Mouse (Mus musculus) large intestine, adult 2 months (tissue): Measurements from ENCODE around the gene Trim8. TPM values are rescaled to one million over a fixed set of nuclear protein-coding genes. Genes with fewer than 3 reads are reported as not detected.
A peak's percentile ranks its signal among the peaks of the same experiment; 100 is the strongest.

Source experiments
- DNase-seq: peaks from one replicate; pipeline ENCODE4 v3.0.0-alpha.2; 2012; ENCODE audit warnings: low read depth, low spot score
- WGBS: fragments of 180-500 bp; shearing (Covaris S2); methylation state at CpG from one replicate; pipeline ENCODE4 v1.1.7; 2018; 5-methylcytosine and 5-hydroxymethylcytosine counted together
- polyA plus RNA-seq: library from polyadenylated mRNA; depleted of rRNA; stranded (reverse); fragments of >200 nt; gene quantifications from 2 replicates; pipeline ENCODE4 v1.2.3, GENCODE M21; 2012

Trim8 gene
- polyA plus RNA-seq, 1 experiment, result 16.4 TPM

DNA sequence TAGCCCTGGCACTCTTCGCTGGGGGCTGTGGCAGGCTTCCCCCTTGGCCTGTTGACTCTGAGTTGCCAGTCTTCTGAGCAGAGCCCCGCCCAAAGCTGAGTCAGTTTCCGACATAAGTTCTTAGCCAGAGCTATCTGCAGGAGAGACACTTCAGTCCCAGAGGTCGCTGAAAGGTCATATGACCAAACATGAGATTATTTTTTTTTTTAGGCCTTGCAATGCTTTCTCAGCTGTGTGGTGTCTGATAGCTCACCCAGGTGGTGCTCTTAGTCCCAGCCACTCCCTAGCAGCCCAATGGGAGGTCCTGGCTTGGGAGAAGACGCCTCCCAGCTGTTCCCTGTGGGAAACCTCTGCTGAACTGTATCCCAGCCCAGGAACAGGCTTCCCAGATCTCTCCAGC lies 22.7 kb upstream of the Trim8 start:
- no peak for DNase-seq
- 29% methylated on average over 5 of the region's 5 CpGs for WGBS

- WGBS, result 45% methylated on average over 21 of the region's 21 CpGs
- no peak for DNase-seq
Observed at GRCm38 (mm10) chr19:46479306-46480075, 22.0 kb upstream of the Trim8 start.

- 73% methylated on average over 10 of the region's 10 CpGs for WGBS
- no peak for DNase-seq
Observed at GRCm38 (mm10) chr19:46480624-46481345, 20.7 kb upstream of the Trim8 start.

GRCm38 (mm10) chr19:46481352-46481751 lies 20.1 kb upstream of the Trim8 start:
- no peak for DNase-seq
- 76% methylated on average over 3 of the region's 3 CpGs for WGBS

DNA sequence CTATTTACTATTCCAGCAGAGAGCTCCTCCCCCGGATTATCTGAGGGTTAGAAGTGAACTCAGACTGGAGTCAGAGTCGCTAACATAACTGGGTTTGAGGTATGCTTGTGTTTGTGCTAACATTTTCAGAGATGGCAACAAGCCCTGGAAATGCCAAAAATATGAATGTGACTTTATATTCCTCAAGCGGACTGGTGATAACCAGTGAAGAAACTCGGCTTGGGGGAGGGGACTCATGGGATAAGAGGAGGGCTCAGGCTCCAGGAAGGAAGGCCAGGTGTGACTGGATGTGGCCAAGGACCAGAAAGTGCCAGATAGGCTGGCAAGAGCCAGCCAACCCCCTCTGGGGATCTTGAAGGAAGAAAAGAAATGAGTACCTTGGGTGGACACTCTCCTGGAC lies 19.7 kb upstream of the Trim8 start:
- 46% methylated on average over 4 of the region's 4 CpGs for whole genome bisulfite sequencing
- DNase-seq, result no peak

DNA sequence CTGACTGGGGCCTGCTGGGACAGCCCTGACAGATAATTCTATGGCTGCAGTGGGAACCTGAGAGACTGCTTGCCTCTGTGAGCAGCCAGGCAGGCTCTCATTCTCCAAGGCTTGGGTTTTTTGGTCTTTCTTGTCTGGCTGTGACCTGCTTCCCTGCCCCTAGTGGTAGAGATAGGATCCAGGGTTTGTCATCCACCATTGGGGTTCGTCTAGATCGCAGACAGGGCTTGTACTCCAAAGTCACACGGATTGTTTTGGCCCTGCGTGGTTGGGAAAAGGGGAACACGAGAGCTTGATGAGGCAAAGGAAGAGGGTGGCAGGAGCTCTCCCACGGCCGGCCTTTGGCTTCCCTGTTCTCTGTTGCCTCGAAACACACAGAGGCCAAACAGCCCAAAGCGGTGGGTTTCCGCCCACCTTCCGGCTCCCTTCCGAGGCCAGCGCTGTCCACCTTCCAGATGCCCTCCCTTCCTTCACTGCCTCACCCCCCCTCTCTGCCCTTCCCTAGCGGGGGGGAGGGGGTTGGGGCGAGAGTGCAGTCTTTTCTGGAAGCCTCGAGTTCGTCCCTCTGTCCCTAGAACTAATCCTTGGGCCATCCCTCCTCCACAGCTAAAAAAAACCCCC lies 18.5 kb upstream of the Trim8 start:
- WGBS, result 51% methylated on average over 17 of the region's 17 CpGs
- DNase-seq, result no peak

DNA sequence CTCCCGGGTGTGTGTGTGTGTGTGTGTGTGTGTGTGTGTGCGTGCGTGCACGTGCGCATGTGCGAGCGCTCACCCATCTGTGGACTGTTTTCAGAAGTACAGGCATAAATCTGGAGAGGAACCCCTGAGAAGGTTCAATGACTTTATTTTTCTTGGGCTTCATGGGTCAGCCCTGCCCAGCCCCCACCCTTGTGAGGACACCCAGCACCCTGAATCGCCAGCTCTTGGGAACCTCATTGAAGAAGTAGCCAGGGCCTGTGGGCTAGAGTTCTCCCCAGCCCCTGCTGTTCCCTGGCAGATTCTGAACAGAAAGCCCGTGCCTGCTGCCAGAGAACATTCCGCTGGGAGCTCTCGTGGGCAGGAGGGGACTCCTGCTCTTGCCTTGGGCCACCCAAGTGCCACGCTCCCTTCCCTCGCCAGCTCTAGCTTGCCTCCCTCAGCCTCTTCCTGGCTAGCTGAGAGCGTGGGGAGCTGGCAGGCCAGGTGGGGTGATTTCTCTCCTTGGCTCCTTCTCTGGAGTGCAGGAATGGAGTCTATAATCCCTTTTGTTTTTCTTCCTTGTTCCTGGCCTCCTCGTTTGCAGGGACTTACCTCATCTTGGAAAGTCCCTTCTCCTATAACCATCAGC lies 17.7 kb upstream of the Trim8 start:
- 47% methylated on average over 15 of the region's 15 CpGs for WGBS
- no peak for DNase-seq

DNA sequence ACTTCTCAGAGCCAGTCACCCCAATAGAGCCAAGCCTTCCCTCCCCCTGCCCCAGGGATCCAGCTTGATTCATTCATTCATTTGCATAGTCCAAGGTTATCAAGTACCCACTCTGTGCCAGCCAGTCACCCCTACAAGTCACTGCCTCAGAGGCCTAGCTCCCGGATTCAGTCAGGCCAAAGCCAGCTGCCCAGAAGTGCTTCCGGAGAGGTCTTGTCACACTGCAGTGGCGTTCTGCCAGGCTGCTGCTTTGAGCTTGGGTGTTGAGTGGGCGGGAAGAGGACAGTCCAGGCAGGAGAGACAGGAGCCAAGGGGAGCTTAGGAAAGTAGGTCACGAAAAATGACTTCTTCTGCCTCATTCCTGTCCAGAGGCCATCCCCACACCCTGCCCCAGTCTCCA lies 17.0 kb upstream of the Trim8 start:
- no peak for DNase-seq
- 9% methylated on average over 5 of the region's 5 CpGs for WGBS

- no peak for DNase-seq
- WGBS, result 27% methylated on average over 9 of the region's 9 CpGs
Observed at GRCm38 (mm10) chr19:46485847-46486246, 15.7 kb upstream of the Trim8 start.

GRCm38 (mm10) chr19:46486709-46487108 lies 14.8 kb upstream of the Trim8 start:
- DNase-seq, result no peak

GRCm38 (mm10) chr19:46489448-46489847 lies 12.1 kb upstream of the Trim8 start:
- no peak for DNase-seq
- 97% methylated on average over 1 of the region's 1 CpGs for WGBS

More at GRCm38 (mm10) chr19:46486709-46487108, 14.8 kb upstream of the Trim8 start:
- WGBS, result 67% methylated on average over 2 of the region's 2 CpGs

GRCm38 (mm10) chr19:46490634-46491033 lies 10.9 kb upstream of the Trim8 start:
- WGBS, result 18% methylated on average over 2 of the region's 2 CpGs
- DNase-seq, result no peak

- WGBS, result 61% methylated on average over 8 of the region's 8 CpGs
- no peak for DNase-seq
Observed at GRCm38 (mm10) chr19:46495136-46495535, 6.4 kb upstream of the Trim8 start.

GRCm38 (mm10) chr19:46497230-46497629 lies 4.3 kb upstream of the Trim8 start:
- DNase-seq, result no peak
- 75% methylated on average over 2 of the region's 2 CpGs for WGBS

DNA sequence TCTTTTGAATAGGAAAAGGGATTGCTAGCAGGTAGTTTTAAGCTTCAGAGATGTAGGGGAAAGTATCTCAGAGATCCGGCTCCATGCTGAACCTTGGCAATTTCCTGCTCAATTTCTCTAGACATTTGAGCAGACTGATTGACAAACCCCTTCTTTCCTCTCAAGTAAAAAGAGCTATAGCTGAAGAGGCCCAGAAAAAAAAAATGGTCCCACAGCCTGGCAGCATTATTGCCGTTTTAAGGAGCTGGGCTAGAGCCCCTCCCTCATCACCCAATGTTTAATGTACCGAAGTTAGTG lies 2.0 kb upstream of the Trim8 start:
- WGBS, result under 1% methylated on average over 3 of the region's 3 CpGs
- no peak for DNase-seq

DNA sequence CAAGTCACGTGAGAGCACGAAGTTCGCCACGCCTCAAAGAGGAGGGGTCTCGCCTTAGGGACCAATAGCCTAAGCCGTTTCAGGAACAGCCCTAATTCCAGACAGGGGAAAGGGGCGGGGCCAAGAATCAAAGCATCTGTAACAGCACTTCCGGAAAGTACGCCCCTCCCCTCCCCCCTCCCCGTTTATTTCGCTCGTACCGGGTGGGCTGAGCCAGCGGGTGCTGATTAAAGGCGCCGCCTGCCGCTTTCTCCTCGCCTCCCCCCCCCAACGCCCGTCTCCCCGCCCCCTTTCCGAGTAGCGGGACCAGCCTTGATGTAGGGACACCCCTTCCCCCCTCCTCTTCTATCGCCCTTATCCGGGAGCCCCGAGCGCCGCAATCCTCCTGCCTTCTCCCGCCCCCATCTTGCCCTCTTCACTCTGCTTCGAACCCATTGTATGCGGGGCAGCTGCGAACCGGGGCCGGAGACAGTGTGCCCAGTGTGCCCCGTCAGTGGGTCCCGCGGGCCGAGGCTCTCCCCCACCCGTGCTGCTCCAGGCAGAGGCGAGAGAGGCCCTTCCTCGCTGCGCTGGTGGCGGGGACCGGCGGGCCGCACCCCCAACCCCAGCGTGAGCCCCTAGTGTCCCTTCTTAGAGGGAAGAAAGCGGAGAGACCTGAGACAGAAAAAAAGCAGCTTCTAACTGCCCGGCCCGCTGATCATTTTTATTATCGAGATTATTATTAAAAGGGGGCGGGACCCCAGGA lies 1.5 kb upstream of the Trim8 start:
- DNase-seq, result peak; percentile 99
- under 1% methylated on average over 52 of the region's 52 CpGs for WGBS

GRCm38 (mm10) chr19:46500581-46501341 lies 741 bp upstream of the Trim8 start:
- DNase-seq, result no peak

GRCm38 (mm10) chr19:46502069-46502455 lies 560 bp downstream of the Trim8 start:
- 1% methylated on average over 46 of the region's 46 CpGs for WGBS
- no peak for DNase-seq

More at GRCm38 (mm10) chr19:46500581-46501341, 741 bp upstream of the Trim8 start:
- under 1% methylated on average over 49 of the region's 50 CpGs for WGBS
